Mouse (Mus musculus) right cerebral cortex, postnatal 10 days (tissue): Measurements from ENCODE around the gene Kifc5b.
A peak's percentile ranks its signal among the peaks of the same experiment; 100 is the strongest.
"Not testable (repeated sequence)": the region's sequence is repeated elsewhere in the genome, so short reads cannot be mapped to it uniquely, and the experiment has no call there.

Experiments used
- DNase-seq, 2 experiments: peaks; one replicate each; pipeline ENCODE4 v3.0.0; 2021; ENCODE audit warnings: low spot score in 2 of 2

Kifc5b gene

GRCm38 (mm10) chr17:26916711-26917482 is at the start of gene Kifc5b:
Kifc5b (plus strand) TSS chr17:26917091.
- DNase-seq = peak; percentile 100

GRCm38 (mm10) chr17:26868756-26869155 is 48.1 kb upstream of the Kifc5b start:
- DNase-seq = no peak

- DNase-seq = no peak
These were observed 44.0 kb upstream of the Kifc5b start for GRCm38 (mm10) chr17:26872870-26873269.

- no peak for DNase-seq
These were observed 43.4 kb upstream of the Kifc5b start for GRCm38 (mm10) chr17:26873502-26873901.

DNA sequence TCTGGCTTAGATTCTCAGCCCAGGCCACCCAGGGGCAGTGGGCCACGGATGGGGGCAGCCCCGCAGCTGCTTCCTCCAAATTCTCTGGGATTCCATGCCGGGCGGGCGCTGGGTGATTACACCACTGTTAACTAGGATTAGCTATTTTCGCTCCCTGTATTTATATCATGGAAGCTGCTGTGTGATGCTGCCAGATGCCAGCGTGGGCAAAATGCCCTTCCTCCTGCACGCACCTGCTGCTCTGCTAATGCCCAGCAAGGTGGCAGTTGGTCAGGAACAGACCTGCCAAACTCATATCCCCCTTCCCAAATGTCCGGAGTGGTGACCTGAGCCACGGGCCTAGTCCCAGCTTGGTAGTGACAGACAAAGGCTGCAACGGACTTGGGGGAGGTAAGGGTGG is 42.3 kb upstream of the Kifc5b start:
- DNase-seq = peak in 1 of 2 experiments; percentile 42

DNA sequence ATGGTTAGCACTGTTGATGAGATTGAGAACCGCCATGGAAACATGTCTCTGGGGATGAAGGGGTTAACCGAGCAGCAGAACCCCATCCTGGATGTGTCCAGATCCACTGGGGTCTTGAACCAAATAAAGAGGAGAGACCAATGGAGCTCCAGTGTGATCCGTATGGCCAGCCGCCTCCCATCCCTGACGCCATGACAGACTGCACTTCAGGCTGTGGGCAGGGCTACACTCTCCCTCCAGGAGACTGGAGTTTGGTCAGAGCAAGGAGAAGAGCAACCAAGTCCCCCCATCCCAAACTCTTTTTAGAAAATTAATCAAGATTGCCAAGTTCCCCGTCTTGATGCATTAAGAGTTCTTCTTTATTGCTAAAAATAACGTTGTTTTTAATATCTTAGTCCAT is 39.0 kb upstream of the Kifc5b start:
- no peak for DNase-seq

GRCm38 (mm10) chr17:26879235-26879634 is 37.7 kb upstream of the Kifc5b start:
- DNase-seq = no peak

DNA sequence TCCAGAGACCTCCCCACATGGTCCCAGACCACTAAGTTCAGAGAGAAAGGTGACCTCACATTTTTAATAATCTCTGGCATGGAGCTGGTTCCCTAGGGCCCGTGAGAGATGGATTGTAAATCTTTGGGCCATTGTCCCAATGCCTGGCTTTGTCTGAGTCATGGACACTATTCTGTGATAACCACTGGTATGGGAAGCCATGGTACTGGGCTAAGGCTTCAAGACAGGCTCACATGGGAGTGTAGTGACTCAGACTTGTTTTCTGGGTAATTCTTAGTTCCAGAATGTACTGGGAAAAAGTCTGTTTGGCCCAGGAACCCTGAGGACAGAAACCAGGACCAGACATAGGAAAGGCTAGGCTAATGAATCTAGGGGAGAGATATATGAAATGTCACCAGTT is 34.2 kb upstream of the Kifc5b start:
- DNase-seq = no peak

GRCm38 (mm10) chr17:26883585-26883984 is 33.3 kb upstream of the Kifc5b start:
- DNase-seq = no peak

GRCm38 (mm10) chr17:26884995-26885926 is 31.6 kb upstream of the Kifc5b start:
- DNase-seq = peak; percentile 80 to 81

GRCm38 (mm10) chr17:26886047-26886749 is 30.7 kb upstream of the Kifc5b start:
- DNase-seq = peak; percentile 90 to 91

- no peak for DNase-seq
These were observed 29.0 kb upstream of the Kifc5b start for GRCm38 (mm10) chr17:26887926-26888325.

- DNase-seq = no peak
These were observed 24.1 kb upstream of the Kifc5b start for GRCm38 (mm10) chr17:26892635-26893375.

DNA sequence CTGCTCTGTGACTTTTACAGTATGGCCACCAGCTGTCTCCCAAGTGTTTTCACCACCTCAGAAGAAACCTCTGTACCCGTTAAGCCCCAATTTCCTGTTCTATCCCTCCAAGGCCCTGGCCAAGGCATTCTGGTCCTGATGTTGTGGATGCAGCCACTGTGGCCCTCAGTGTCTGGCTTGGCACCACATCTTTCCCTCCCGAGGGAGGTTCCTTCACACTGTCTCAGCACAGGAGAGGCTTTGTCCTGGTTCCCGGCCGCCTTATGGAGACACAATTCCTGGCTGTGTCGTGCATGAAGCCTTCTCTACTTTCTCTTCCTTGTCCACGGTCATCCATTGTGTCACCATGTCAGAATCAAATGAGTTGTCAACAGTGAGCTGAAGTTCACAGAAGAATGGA is 23.4 kb upstream of the Kifc5b start:
- DNase-seq = no peak

DNA sequence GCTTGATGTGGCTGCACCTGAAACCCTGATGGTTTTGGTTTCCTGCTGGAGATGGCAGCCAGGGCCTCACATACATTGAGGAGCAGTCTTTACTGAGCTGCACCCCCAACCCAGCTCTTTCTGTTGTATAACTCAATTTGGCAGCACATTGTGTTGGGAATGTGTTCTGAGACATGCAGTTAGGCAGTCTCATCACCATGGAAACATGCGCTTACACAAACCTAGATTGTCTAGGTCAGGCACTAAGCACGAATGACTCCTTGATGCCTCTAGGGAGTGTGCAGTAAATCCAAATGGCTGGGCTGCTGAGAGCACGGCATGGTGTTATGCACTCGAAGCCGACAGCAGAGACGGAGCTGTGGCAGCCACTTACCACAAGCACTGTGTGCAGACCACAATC is 22.5 kb upstream of the Kifc5b start:
- DNase-seq = peak; percentile 53 to 68

GRCm38 (mm10) chr17:26895578-26895977 is 21.3 kb upstream of the Kifc5b start:
- DNase-seq = peak; percentile 54 to 68

- no peak for DNase-seq
These were observed 16.0 kb upstream of the Kifc5b start for GRCm38 (mm10) chr17:26900916-26901315.

- DNase-seq = no peak
These were observed 12.6 kb upstream of the Kifc5b start for GRCm38 (mm10) chr17:26904320-26904719.

GRCm38 (mm10) chr17:26907506-26907905 is 9.4 kb upstream of the Kifc5b start:
- DNase-seq = peak; percentile 53 to 56

- DNase-seq = no peak
These were observed 1.6 kb upstream of the Kifc5b start for GRCm38 (mm10) chr17:26915248-26915647.

- DNase-seq = not testable (repeated sequence)
These were observed 669 bp downstream of the Kifc5b start for GRCm38 (mm10) chr17:26917560-26917959.
